Mouse (Mus musculus) liver, embryonic 12.5 days (tissue): Measurements from ENCODE around the gene Fam163b. TPM values are rescaled to one million over a fixed set of nuclear protein-coding genes. Genes with fewer than 3 reads are reported as not detected.

Experiments used
- ATAC-seq: fragments of 200-750 bp; cut with Nextera tagmentation; 2 replicates; pipeline ENCODE4 v1.8.0; 2017; ENCODE audit warnings: moderate number of reproducible peaks, mild to moderate bottlenecking, moderate library complexity
- H3K27ac ChIP-seq: fragments of 300-500 bp; sonication (generic); 2 replicates; pipeline ENCODE4 v1.5.1; 2016; ENCODE audit warnings: mild to moderate bottlenecking
- H3K27me3 ChIP-seq: fragments of 300-500 bp; sonication (generic); replicated peaks from 2 replicates; pipeline ENCODE4 v1.6.1; 2016; ENCODE audit warnings: mild to moderate bottlenecking, moderate library complexity
- H3K36me3 ChIP-seq: fragments of 300-500 bp; sonication (generic); 2 replicates; pipeline ENCODE4 v1.6.1; 2016; ENCODE audit warnings: mild to moderate bottlenecking, moderate library complexity
- H3K4me1 ChIP-seq: fragments of 300-500 bp; sonication (generic); 2 replicates; pipeline ENCODE4 v1.6.1; 2016
- H3K4me2 ChIP-seq: fragments of 300-500 bp; sonication (generic); 2 replicates; pipeline ENCODE4 v1.6.1; 2016; ENCODE audit warnings: mild to moderate bottlenecking, moderate library complexity
- H3K4me3 ChIP-seq: fragments of 300-500 bp; sonication (generic); 2 replicates; pipeline ENCODE4 v1.5.1; 2016; ENCODE audit warnings: mild to moderate bottlenecking, moderate library complexity
- H3K9ac ChIP-seq: fragments of 300-500 bp; sonication (generic); 2 replicates; pipeline ENCODE4 v1.6.1; 2016; ENCODE audit warnings: mild to moderate bottlenecking, moderate library complexity
- H3K9me3 ChIP-seq: fragments of 300-500 bp; sonication (generic); replicated peaks from 2 replicates; pipeline ENCODE4 v1.6.1; 2016; ENCODE audit warnings: mild to moderate bottlenecking, moderate library complexity
- WGBS: fragments of 180-500 bp; shearing (Covaris S2); methylation state at CpG from one replicate; pipeline ENCODE4 v1.1.7; 2016; ENCODE audit not compliant: insufficient replicate concordance; 5-methylcytosine and 5-hydroxymethylcytosine counted together
- polyA plus RNA-seq: library from polyadenylated mRNA; unstranded; fragments of >200 nt; fragmentation: Nextera tagmentation; extraction: Ambion mirVana; gene quantifications from 2 replicates; pipeline ENCODE4 v1.2.1, GENCODE M21; 2016

Gene Fam163b
- 0.08 TPM in 1 of 2 replicates, not detected in the other for polyA plus RNA-seq

GRCm38 (mm10) chr2:27141950-27142693 is at the start of gene Fam163b:
TSS of gene Fam163b (minus strand) at chr2:27142491.
- 0 out of 2 replicates have a peak, but pooled peaks cover 7% of the 10 kb centered on the region for H3K4me1 ChIP-seq
- 2% methylated on average over 61 of the region's 62 CpGs for WGBS
- H3K36me3 ChIP-seq: no peaks in the 10 kb centered on the region
- ATAC-seq: no peak
- peak within 1 kb of the TSS; percentile 27; the same call in 1 of the 2 replicates for H3K4me3 ChIP-seq
- H3K9me3 ChIP-seq: no peaks in the 10 kb centered on the region
- peak within 1 kb of the TSS; percentile 59 for H3K4me2 ChIP-seq
- no peak within 1 kb of the TSS for H3K9ac ChIP-seq
- H3K27ac ChIP-seq: no peak within 1 kb of the TSS
- peaks cover 49% of the 10 kb centered on the region for H3K27me3 ChIP-seq

GRCm38 (mm10) chr2:27189994-27190393 is 47.7 kb upstream of the Fam163b start:
- Histone ChIP-seq H3K9ac (no peak overlapping the region), H3K36me3 (peaks cover 9% of the 10 kb centered on the region; the same call in 1 of the 2 replicates), H3K4me3 (no peak overlapping the region), H3K4me1 (no peaks in the 10 kb centered on the region), H3K27ac (no peak overlapping the region), H3K9me3 (no peaks in the 10 kb centered on the region), H3K27me3 (no peaks in the 10 kb centered on the region), H3K4me2 (no peak overlapping the region)
- no peak for ATAC-seq
- WGBS: 44% methylated on average over 4 of the region's 4 CpGs

GRCm38 (mm10) chr2:27187531-27187930 is 45.2 kb upstream of the Fam163b start:
- no peak for ATAC-seq

GRCm38 (mm10) chr2:27183734-27184133 is 41.4 kb upstream of the Fam163b start:
- H3K4me2 ChIP-seq: no peak overlapping the region
- no peak for ATAC-seq
- no peaks in the 10 kb centered on the region for H3K36me3 ChIP-seq
- WGBS: 69% methylated on average over 12 of the region's 12 CpGs
- no peaks in the 10 kb centered on the region for H3K27me3 ChIP-seq
- H3K9me3 ChIP-seq: no peaks in the 10 kb centered on the region
- H3K4me1 ChIP-seq: no peaks in the 10 kb centered on the region
- no peak overlapping the region for H3K9ac ChIP-seq
- no peak overlapping the region for H3K4me3 ChIP-seq
- H3K27ac ChIP-seq: no peak overlapping the region

More at GRCm38 (mm10) chr2:27187531-27187930, 45.2 kb upstream of the Fam163b start:
- 55% methylated on average over 6 of the region's 6 CpGs for WGBS
- Histone ChIP-seq H3K4me1 (no peaks in the 10 kb centered on the region), H3K9ac (no peak overlapping the region), H3K27ac (no peak overlapping the region), H3K4me3 (no peak overlapping the region), H3K36me3 (peaks cover 9% of the 10 kb centered on the region; the same call in 1 of the 2 replicates), H3K27me3 (no peaks in the 10 kb centered on the region), H3K9me3 (no peaks in the 10 kb centered on the region), H3K4me2 (no peak overlapping the region)

GRCm38 (mm10) chr2:27181907-27182306 is 39.6 kb upstream of the Fam163b start:
- H3K4me3 ChIP-seq: no peak overlapping the region
- H3K9me3 ChIP-seq: no peaks in the 10 kb centered on the region
- H3K9ac ChIP-seq: no peak overlapping the region
- no peaks in the 10 kb centered on the region for H3K4me1 ChIP-seq
- no peaks in the 10 kb centered on the region for H3K36me3 ChIP-seq
- no peaks in the 10 kb centered on the region for H3K27me3 ChIP-seq
- H3K27ac ChIP-seq: no peak overlapping the region
- H3K4me2 ChIP-seq: no peak overlapping the region
- no peak for ATAC-seq
- 39% methylated on average over 4 of the region's 4 CpGs for WGBS

- no peak for ATAC-seq
- no peak overlapping the region for H3K27ac ChIP-seq
- WGBS: 70% methylated on average over 8 of the region's 8 CpGs
Measured at GRCm38 (mm10) chr2:27179101-27179500, 36.8 kb upstream of the Fam163b start.

GRCm38 (mm10) chr2:27175696-27176267 is 33.5 kb upstream of the Fam163b start:
- H3K27me3 ChIP-seq: no peaks in the 10 kb centered on the region; the same call in 1 of the 2 replicates
- no peak overlapping the region for H3K4me3 ChIP-seq
- no peak overlapping the region for H3K9ac ChIP-seq
- H3K4me2 ChIP-seq: no peak overlapping the region
- no peaks in the 10 kb centered on the region for H3K9me3 ChIP-seq
- no peak for ATAC-seq
- H3K4me1 ChIP-seq: no peaks in the 10 kb centered on the region
- WGBS: 62% methylated on average over 10 of the region's 10 CpGs
- H3K36me3 ChIP-seq: no peaks in the 10 kb centered on the region
- no peak overlapping the region for H3K27ac ChIP-seq

More at GRCm38 (mm10) chr2:27179101-27179500, 36.8 kb upstream of the Fam163b start:
- Histone ChIP-seq H3K9ac (no peak overlapping the region), H3K4me1 (no peaks in the 10 kb centered on the region), H3K36me3 (no peaks in the 10 kb centered on the region), H3K4me3 (no peak overlapping the region), H3K4me2 (no peak overlapping the region), H3K27me3 (no peaks in the 10 kb centered on the region), H3K9me3 (no peaks in the 10 kb centered on the region)

GRCm38 (mm10) chr2:27174242-27174641 is 32.0 kb upstream of the Fam163b start:
- WGBS: 53% methylated on average over 2 of the region's 2 CpGs
- Histone ChIP-seq H3K4me2 (no peak overlapping the region), H3K4me3 (no peak overlapping the region), H3K9ac (no peak overlapping the region), H3K9me3 (no peaks in the 10 kb centered on the region), H3K27ac (no peak overlapping the region), H3K4me1 (no peaks in the 10 kb centered on the region), H3K36me3 (no peaks in the 10 kb centered on the region), H3K27me3 (no peaks in the 10 kb centered on the region; the same call in 1 of the 2 replicates)
- ATAC-seq: no peak

GRCm38 (mm10) chr2:27166999-27167398 is 24.7 kb upstream of the Fam163b start:
- Histone ChIP-seq H3K4me2 (no peak overlapping the region), H3K4me3 (no peak overlapping the region), H3K27me3 (peaks cover 6% of the 10 kb centered on the region; the same call in 1 of the 2 replicates), H3K4me1 (no peaks in the 10 kb centered on the region), H3K36me3 (no peaks in the 10 kb centered on the region), H3K27ac (no peak overlapping the region), H3K9ac (no peak overlapping the region), H3K9me3 (no peaks in the 10 kb centered on the region)
- ATAC-seq: no peak
- WGBS: 13% methylated on average over 2 of the region's 2 CpGs

GRCm38 (mm10) chr2:27166074-27166473 is 23.8 kb upstream of the Fam163b start:
- no peaks in the 10 kb centered on the region for H3K36me3 ChIP-seq
- no peaks in the 10 kb centered on the region for H3K4me1 ChIP-seq
- no peak overlapping the region for H3K4me3 ChIP-seq
- H3K9ac ChIP-seq: no peak overlapping the region
- H3K27me3 ChIP-seq: peaks cover 6% of the 10 kb centered on the region; the same call in 1 of the 2 replicates
- no peaks in the 10 kb centered on the region for H3K9me3 ChIP-seq
- 44% methylated on average over 2 of the region's 2 CpGs for WGBS
- H3K27ac ChIP-seq: no peak overlapping the region
- ATAC-seq: no peak
- no peak overlapping the region for H3K4me2 ChIP-seq

GRCm38 (mm10) chr2:27164796-27165590 is 22.7 kb upstream of the Fam163b start, which contains the start of gene Dbh:
TSS of gene Dbh (plus strand) at chr2:27165233.
- no peak within 1 kb of the TSS for H3K4me3 ChIP-seq
- WGBS: 60% methylated on average over 12 of the region's 12 CpGs
- ATAC-seq: no peak

More at GRCm38 (mm10) chr2:27164796-27165590, 22.7 kb upstream of the Fam163b start, which contains the start of gene Dbh:
- Histone ChIP-seq H3K36me3 (no peaks in the 10 kb centered on the region), H3K4me2 (no peak within 1 kb of the TSS), H3K4me1 (no peaks in the 10 kb centered on the region), H3K27me3 (peaks cover 6% of the 10 kb centered on the region; the same call in 1 of the 2 replicates), H3K27ac (no peak within 1 kb of the TSS), H3K9me3 (no peaks in the 10 kb centered on the region), H3K9ac (no peak within 1 kb of the TSS)
